Mouse (Mus musculus): ENCODE results near the gene Rnf185.

The Rnf185 gene

GRCm38 (mm10) chr11:3452167-3452639, at the start of gene Rnf185:
TSS of gene Rnf185 (minus strand) at chr11:3452363.
- peak; percentile 94 for DNase-seq (ENCODE audit: low spot score)

GRCm38 (mm10) chr11:3497296-3497695, 45.1 kb upstream of the Rnf185 start:
- no peak for DNase-seq (ENCODE audit: low spot score)

GRCm38 (mm10) chr11:3496756-3497155, 44.6 kb upstream of the Rnf185 start:
- no peak for DNase-seq (ENCODE audit: low spot score)

GRCm38 (mm10) chr11:3495496-3495895, 43.3 kb upstream of the Rnf185 start:
- no peak for DNase-seq (ENCODE audit: low spot score)

GRCm38 (mm10) chr11:3494857-3495256, 42.7 kb upstream of the Rnf185 start:
- DNase-seq (ENCODE audit: low spot score) = no peak

GRCm38 (mm10) chr11:3492748-3493147, 40.6 kb upstream of the Rnf185 start:
- no peak for DNase-seq (ENCODE audit: low spot score)

GRCm38 (mm10) chr11:3489036-3489435, 36.9 kb upstream of the Rnf185 start:
- no peak for DNase-seq (ENCODE audit: low spot score)

- no peak for DNase-seq (ENCODE audit: low spot score)
Measured at GRCm38 (mm10) chr11:3487952-3488570, 35.9 kb upstream of the Rnf185 start, which contains the start of gene Pla2g3. TSS of gene Pla2g3 (plus strand) at chr11:3488284.

GRCm38 (mm10) chr11:3486349-3486748, 34.2 kb upstream of the Rnf185 start:
- DNase-seq (ENCODE audit: low spot score) = no peak

GRCm38 (mm10) chr11:3483980-3484642, 31.9 kb upstream of the Rnf185 start:
- no peak for DNase-seq (ENCODE audit: low spot score)

GRCm38 (mm10) chr11:3475489-3475888, 23.3 kb upstream of the Rnf185 start:
- DNase-seq (ENCODE audit: low spot score) = no peak

GRCm38 (mm10) chr11:3474480-3475115, 22.4 kb upstream of the Rnf185 start:
- no peak for DNase-seq (ENCODE audit: low spot score)

GRCm38 (mm10) chr11:3472484-3472883, 20.3 kb upstream of the Rnf185 start:
- peak; percentile 59 for DNase-seq (ENCODE audit: low spot score)

- DNase-seq (ENCODE audit: low spot score) = no peak
Measured at GRCm38 (mm10) chr11:3471448-3471850, 19.3 kb upstream of the Rnf185 start.

- no peak for DNase-seq (ENCODE audit: low spot score)
Measured at GRCm38 (mm10) chr11:3462846-3463245, 10.7 kb upstream of the Rnf185 start.

- DNase-seq (ENCODE audit: low spot score) = no peak
Measured at GRCm38 (mm10) chr11:3459105-3459468, 6.9 kb upstream of the Rnf185 start.

GRCm38 (mm10) chr11:3458428-3459104, 6.4 kb upstream of the Rnf185 start:
- DNase-seq (ENCODE audit: low spot score) = no peak

GRCm38 (mm10) chr11:3456354-3456753, 4.2 kb upstream of the Rnf185 start:
- DNase-seq (ENCODE audit: low spot score) = peak; percentile 59

- DNase-seq (ENCODE audit: low spot score) = no peak
Measured at GRCm38 (mm10) chr11:3454506-3454905, 2.3 kb upstream of the Rnf185 start.

- no peak for DNase-seq (ENCODE audit: low spot score)
Measured at GRCm38 (mm10) chr11:3453467-3453866, 1.3 kb upstream of the Rnf185 start.

- DNase-seq (ENCODE audit: low spot score) = no peak
Measured at GRCm38 (mm10) chr11:3452769-3453168, 606 bp upstream of the Rnf185 start.

GRCm38 (mm10) chr11:3451701-3452163, 431 bp downstream of the Rnf185 start:
- peak; percentile 32 for DNase-seq (ENCODE audit: low spot score)
